Mouse (Mus musculus): Measurements from ENCODE around the gene Ppef2. TPM values are rescaled to one million over a fixed set of nuclear protein-coding genes. Genes with fewer than 3 reads are reported as not detected.
"Not testable (repeated sequence)": the region's sequence is repeated elsewhere in the genome, so short reads cannot be mapped to it uniquely, and the experiment has no call there.

The Ppef2 gene
- polyA plus RNA-seq, 1 experiment from 2014 or later, result 0.48 TPM

DNA sequence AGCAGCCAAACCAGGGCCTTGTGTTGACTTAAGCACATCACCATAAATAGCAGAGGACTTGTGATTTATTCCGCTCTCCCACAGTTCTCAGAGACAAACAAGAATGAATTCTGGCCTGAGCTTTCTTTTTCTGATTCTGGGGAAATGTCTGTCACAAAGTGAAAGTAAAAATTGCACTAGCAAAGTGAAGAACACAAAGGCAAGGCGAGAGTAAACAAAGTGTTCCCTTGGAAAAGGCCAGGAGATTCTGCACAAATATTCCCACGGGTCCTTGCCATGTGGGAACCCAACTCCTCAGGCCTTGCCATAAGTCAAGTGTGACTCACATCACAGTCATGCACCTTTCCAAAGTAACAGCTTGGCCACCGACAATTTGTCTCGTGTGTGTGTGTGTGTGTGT is 50.4 kb downstream of the Ppef2 start:
- 80% methylated on average over 5 of the region's 5 CpGs for WGBS
- peaks cover 15% of the 10 kb centered on the region for H3K36me3 ChIP-seq (ENCODE audit: control insufficient read depth, insufficient read depth, low read length)
- no peak overlapping the region for H3K27ac ChIP-seq (ENCODE audit: low read length)
- H3K9me3 ChIP-seq (replicated peaks; ENCODE audit: control insufficient read depth, low read length), result no peaks in the 10 kb centered on the region
- no peak for ATAC-seq (ENCODE audit: insufficient read depth, low FRiP score)
- H3K4me1 ChIP-seq (ENCODE audit: control insufficient read depth, insufficient read depth, low read length), result 0 out of 2 replicates have a peak, but pooled peaks cover 3% of the 10 kb centered on the region
- no peak overlapping the region for H3K4me2 ChIP-seq (ENCODE audit: low read depth, low read length)
- H3K4me3 ChIP-seq (replicated peaks; ENCODE audit: low read length), result no peak overlapping the region
- H3K27me3 ChIP-seq (ENCODE audit: control insufficient read depth, insufficient read depth, low read length), result no peaks in the 10 kb centered on the region
- no peak overlapping the region for H3K9ac ChIP-seq (ENCODE audit: low read length)

DNA sequence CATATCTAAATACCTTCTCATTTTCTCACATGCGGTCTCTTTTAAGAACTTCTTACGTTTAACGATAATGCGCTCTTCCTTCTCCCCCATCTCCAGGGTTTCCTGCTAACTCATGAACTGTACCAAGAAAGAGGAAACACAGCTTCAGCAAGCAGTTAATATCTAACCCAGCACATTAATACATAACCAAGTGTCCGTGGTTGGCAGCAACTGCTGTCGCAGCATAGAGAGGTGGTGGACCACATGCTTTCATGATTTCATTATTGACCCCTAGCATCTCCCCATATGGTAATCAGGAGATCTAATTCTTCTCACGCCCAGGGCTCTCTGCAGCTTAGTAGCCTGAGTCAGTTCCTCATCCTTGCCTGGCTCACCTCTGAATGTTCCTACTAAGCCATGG is 50.9 kb downstream of the Ppef2 start:
- Histone ChIP-seq H3K4me3 (replicated peaks; ENCODE audit: low read length) (no peak overlapping the region), H3K36me3 (ENCODE audit: control insufficient read depth, insufficient read depth, low read length) (peaks cover 15% of the 10 kb centered on the region), H3K9ac (ENCODE audit: low read length) (no peak overlapping the region), H3K27me3 (ENCODE audit: control insufficient read depth, insufficient read depth, low read length) (no peaks in the 10 kb centered on the region), H3K27ac (ENCODE audit: low read length) (no peak overlapping the region), H3K9me3 (replicated peaks; ENCODE audit: control insufficient read depth, low read length) (no peaks in the 10 kb centered on the region), H3K4me2 (ENCODE audit: low read depth, low read length) (no peak overlapping the region), H3K4me1 (ENCODE audit: control insufficient read depth, insufficient read depth, low read length) (0 out of 2 replicates have a peak, but pooled peaks cover 3% of the 10 kb centered on the region)
- no peak for ATAC-seq (ENCODE audit: insufficient read depth, low FRiP score)
- 72% methylated on average over 7 of the region's 7 CpGs for WGBS

DNA sequence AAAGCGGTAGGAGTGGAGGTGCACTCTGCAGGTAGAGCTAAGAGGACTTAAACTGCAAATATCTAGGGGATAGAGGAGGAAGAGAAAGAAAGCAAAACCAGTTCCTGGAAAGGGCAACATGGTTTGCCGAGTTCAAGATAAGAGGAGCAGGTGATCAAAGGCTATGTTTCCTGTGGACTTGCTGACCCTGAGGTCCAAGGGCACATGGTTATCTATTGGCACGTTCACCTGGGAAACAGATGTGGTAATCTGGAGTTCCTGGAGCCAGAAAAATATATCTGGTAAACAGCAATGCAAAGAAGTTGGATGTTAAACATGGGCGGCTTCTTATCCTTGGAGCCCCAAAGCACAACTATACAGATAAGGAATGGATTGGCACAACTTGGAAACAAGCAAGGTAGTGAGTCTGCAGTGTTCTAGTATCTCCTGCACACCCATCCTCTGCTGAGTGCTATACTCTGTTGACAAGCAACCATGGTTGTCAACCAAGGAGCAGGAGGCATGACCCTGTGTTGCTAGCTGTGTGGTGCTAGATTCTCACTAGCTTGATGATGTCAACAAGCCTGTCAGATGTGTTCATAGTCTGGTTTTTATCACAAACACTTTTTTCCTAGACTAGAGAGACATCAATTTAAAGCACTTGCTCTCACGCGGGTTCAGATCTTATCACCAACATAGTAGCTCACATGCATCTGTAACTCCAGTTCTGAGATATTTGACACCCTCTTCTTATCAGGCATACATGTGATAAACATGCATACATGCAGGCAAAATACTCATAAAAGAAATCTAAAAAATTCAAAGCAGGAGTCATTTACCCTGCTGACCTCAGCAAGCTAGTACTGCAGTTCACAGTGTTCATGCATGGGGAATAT is 51.7 kb downstream of the Ppef2 start:
- Histone ChIP-seq H3K27me3 (ENCODE audit: control insufficient read depth, insufficient read depth, low read length) (no peaks in the 10 kb centered on the region), H3K4me2 (ENCODE audit: low read depth, low read length) (no peak overlapping the region), H3K27ac (ENCODE audit: low read length) (no peak overlapping the region), H3K4me1 (ENCODE audit: control insufficient read depth, insufficient read depth, low read length) (0 out of 2 replicates have a peak, but pooled peaks cover 3% of the 10 kb centered on the region), H3K9ac (ENCODE audit: low read length) (no peak overlapping the region), H3K36me3 (ENCODE audit: control insufficient read depth, insufficient read depth, low read length) (peaks cover 15% of the 10 kb centered on the region), H3K4me3 (replicated peaks; ENCODE audit: low read length) (no peak overlapping the region), H3K9me3 (replicated peaks; ENCODE audit: control insufficient read depth, low read length) (no peaks in the 10 kb centered on the region)
- 67% methylated on average over 6 of the region's 6 CpGs for WGBS
- ATAC-seq (ENCODE audit: insufficient read depth, low FRiP score), result no peak; the same call in 1 of the 2 replicates

DNA sequence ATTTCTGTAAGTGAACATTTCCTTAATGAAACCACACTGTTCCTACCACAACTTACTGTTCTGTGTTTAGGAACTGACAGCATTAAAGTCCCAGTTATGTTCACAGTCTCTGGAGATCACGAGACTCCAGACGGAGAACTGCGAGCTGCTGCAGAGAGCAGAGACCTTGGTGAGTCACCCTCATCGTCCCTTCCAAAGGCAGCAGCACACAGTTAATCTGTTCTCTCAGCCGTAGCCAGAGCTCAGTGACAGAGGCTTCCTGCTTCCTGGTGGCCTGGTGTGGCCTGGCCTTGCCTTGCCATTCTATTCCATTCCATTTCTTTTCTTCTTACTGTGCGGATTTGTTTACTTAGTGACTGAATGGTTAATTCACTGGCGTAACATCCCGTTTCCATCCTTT is 57.8 kb downstream of the Ppef2 start:
- Histone ChIP-seq H3K4me2 (ENCODE audit: low read depth, low read length) (no peak overlapping the region), H3K9ac (ENCODE audit: low read length) (no peak overlapping the region), H3K4me3 (replicated peaks; ENCODE audit: low read length) (no peak overlapping the region), H3K27ac (ENCODE audit: low read length) (no peak overlapping the region), H3K36me3 (ENCODE audit: control insufficient read depth, insufficient read depth, low read length) (peaks cover 30% of the 10 kb centered on the region), H3K27me3 (ENCODE audit: control insufficient read depth, insufficient read depth, low read length) (no peaks in the 10 kb centered on the region), H3K4me1 (ENCODE audit: control insufficient read depth, insufficient read depth, low read length) (no peaks in the 10 kb centered on the region), H3K9me3 (replicated peaks; ENCODE audit: control insufficient read depth, low read length) (no peaks in the 10 kb centered on the region)
- no peak for ATAC-seq (ENCODE audit: insufficient read depth, low FRiP score)
- 74% methylated on average over 8 of the region's 8 CpGs for WGBS

DNA sequence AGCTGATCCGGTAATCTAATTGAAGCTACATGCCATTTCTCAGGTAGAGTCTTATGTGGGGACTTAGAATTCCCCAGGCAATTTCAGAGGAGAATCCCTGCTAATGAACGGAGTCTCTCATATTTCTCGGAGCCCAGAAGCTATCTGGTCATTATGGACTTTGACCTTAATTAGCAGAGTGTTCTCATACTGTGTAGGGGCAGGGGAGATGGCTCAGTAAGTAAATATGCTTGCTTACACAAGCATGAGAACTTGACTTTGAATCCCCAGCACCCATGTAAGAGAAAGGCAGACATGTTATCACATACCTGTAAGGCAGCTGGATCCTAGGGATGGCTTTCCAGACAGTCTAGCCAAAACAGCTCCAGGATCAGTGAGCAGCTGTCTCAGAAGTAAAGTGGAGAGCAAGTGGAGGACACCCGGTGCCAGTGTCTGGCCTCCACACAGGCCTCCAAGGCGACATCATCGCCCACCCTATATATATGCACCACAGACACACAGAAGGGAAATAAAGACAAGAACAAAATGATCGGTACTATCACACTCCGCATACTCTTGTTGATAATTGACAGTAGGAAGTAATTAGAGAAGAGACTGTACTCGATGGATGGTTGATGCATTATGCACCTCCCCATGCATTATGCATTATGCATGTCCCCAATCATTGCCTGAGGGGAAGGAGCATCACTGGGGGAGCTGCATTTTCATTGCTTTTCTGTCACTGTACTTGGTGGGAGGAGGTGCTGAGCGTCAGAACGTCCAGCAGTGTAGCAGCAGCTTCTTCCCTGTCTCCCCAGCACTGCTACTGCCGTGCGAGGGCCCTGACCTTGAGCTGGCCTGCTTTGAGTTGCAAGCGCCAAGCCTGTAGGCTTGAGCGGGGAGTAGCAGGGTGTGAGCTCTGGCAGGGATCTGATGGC is 58.9 kb downstream of the Ppef2 start:
- no peak overlapping the region for H3K27ac ChIP-seq (ENCODE audit: low read length)
- H3K4me2 ChIP-seq (ENCODE audit: low read depth, low read length), result no peak overlapping the region
- peaks cover 28% of the 10 kb centered on the region for H3K36me3 ChIP-seq (ENCODE audit: control insufficient read depth, insufficient read depth, low read length)
- WGBS, result 89% methylated on average over 15 of the region's 15 CpGs
- H3K9ac ChIP-seq (ENCODE audit: low read length), result no peak overlapping the region
- H3K4me3 ChIP-seq (replicated peaks; ENCODE audit: low read length), result no peak overlapping the region
- no peaks in the 10 kb centered on the region for H3K4me1 ChIP-seq (ENCODE audit: control insufficient read depth, insufficient read depth, low read length)
- ATAC-seq (ENCODE audit: insufficient read depth, low FRiP score), result no peak
- H3K27me3 ChIP-seq (ENCODE audit: control insufficient read depth, insufficient read depth, low read length), result no peaks in the 10 kb centered on the region
- no peaks in the 10 kb centered on the region for H3K9me3 ChIP-seq (replicated peaks; ENCODE audit: control insufficient read depth, low read length)

DNA sequence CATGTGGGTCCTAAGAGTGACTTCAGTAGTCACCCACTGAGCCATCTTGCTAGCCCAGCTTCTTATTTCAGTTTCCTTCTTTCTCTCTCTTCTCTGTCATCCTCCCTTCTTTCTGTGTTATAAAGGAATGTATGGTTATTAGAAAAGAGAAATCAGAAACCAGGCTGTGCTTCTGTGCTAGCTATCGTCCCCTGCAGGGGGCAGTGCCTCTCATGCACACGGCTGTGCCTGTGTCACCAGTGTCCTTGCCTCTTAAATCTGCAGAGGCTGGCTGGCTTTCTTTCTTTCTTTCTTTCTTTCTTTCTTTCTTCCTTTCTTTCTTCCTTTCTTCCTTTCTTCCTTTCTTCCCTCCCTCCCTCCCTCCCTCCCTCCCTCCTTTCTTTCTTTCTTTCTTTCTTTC is 60.4 kb downstream of the Ppef2 start:
- not testable (repeated sequence) for H3K9ac ChIP-seq (ENCODE audit: low read length); H3K27me3 ChIP-seq (ENCODE audit: control insufficient read depth, insufficient read depth, low read length); H3K27ac ChIP-seq (ENCODE audit: low read length); H3K4me3 ChIP-seq (replicated peaks; ENCODE audit: low read length); ATAC-seq (ENCODE audit: insufficient read depth, low FRiP score); H3K4me2 ChIP-seq (ENCODE audit: low read depth, low read length); H3K9me3 ChIP-seq (replicated peaks; ENCODE audit: control insufficient read depth, low read length); H3K4me1 ChIP-seq (ENCODE audit: control insufficient read depth, insufficient read depth, low read length)
- H3K36me3 ChIP-seq (ENCODE audit: control insufficient read depth, insufficient read depth, low read length), result peaks cover 14% of the 10 kb centered on the region
- 59% methylated on average over 2 of the region's 2 CpGs for WGBS

DNA sequence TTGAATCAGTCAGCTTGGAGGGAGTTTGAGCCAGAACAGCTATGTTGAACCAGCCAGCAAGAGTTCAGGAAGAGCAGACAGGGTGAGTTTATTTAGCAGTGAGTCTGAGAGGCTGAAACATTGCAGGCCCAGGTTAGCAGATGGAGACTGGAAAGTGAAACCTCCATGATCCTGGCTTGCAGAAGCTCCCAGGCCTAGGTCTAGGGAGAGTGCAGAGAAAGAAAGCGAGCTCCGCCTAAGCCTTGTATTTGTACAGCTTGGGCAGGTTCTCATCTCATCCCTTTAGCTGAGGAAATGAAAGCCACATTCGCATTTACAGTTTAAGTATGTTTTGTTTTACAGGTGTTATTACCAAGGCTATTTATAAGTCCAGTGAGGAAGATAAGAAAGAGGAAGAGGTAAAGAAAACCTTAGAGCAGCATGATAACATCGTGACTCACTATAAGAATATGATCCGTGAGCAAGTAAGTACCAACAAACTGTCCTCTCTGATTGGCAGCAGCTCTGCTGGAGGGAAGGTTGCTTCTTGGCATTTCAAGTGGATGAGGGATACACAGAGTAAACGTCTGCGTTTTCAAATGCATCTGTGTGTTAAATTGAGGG is 67.1 kb downstream of the Ppef2 start:
- Histone ChIP-seq H3K27me3 (ENCODE audit: control insufficient read depth, insufficient read depth, low read length) (no peaks in the 10 kb centered on the region), H3K4me2 (ENCODE audit: low read depth, low read length) (no peak overlapping the region), H3K4me1 (ENCODE audit: control insufficient read depth, insufficient read depth, low read length) (no peaks in the 10 kb centered on the region), H3K9ac (ENCODE audit: low read length) (no peak overlapping the region), H3K27ac (ENCODE audit: low read length) (no peak overlapping the region), H3K36me3 (ENCODE audit: control insufficient read depth, insufficient read depth, low read length) (peaks cover 30% of the 10 kb centered on the region), H3K9me3 (replicated peaks; ENCODE audit: control insufficient read depth, low read length) (0 out of 2 replicates have a peak, but pooled peaks cover 3% of the 10 kb centered on the region), H3K4me3 (replicated peaks; ENCODE audit: low read length) (no peak overlapping the region)
- ATAC-seq (ENCODE audit: insufficient read depth, low FRiP score), result no peak
- WGBS, result 93% methylated on average over 7 of the region's 7 CpGs

DNA sequence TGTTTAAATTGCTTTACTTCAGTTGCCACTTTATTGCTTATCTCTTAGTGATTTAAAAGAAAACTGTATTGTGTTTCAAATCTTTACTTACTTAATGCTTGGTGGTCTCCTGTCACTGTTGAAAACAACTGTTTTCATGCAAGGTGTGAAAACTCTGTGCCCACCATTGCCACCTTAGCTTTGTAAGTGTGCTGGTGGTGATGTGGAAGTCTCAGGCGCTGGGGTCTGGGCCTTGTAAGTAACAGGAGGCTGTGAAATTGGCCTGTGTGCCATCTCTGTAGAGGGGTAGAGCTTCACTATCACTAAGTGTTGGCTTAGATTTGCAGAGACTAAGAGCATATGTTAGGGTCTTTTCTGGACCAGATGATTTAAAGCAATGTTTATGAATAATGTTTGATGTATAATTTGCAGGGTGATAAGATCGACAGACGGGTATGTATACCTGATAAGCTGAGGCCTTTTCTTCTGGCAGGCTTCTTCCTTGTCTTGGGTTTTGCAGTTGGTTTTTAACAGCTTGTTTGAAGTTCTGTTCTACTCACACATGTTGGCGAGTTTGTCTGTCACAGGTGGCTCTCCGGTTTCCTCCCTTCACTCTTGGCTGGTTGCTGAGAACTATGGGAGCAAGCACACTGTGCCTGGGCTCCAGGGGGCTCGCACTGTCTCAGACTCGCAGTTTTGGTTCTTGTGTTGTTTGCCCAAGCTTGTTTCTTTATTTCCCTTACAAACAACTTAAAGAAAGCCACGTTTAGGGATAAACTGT is 72.8 kb downstream of the Ppef2 start:
- peaks cover 15% of the 10 kb centered on the region for H3K36me3 ChIP-seq (ENCODE audit: control insufficient read depth, insufficient read depth, low read length)
- H3K9me3 ChIP-seq (replicated peaks; ENCODE audit: control insufficient read depth, low read length), result no peaks in the 10 kb centered on the region
- H3K4me3 ChIP-seq (replicated peaks; ENCODE audit: low read length), result no peak overlapping the region
- WGBS, result 78% methylated on average over 8 of the region's 8 CpGs
- no peaks in the 10 kb centered on the region for H3K4me1 ChIP-seq (ENCODE audit: control insufficient read depth, insufficient read depth, low read length)
- H3K4me2 ChIP-seq (ENCODE audit: low read depth, low read length), result no peak overlapping the region
- no peak overlapping the region for H3K9ac ChIP-seq (ENCODE audit: low read length)
- ATAC-seq (ENCODE audit: insufficient read depth, low FRiP score), result no peak
- no peaks in the 10 kb centered on the region for H3K27me3 ChIP-seq (ENCODE audit: control insufficient read depth, insufficient read depth, low read length)
- no peak overlapping the region for H3K27ac ChIP-seq (ENCODE audit: low read length)

Data from stomach, embryonic 16.5 days (tissue).